Mouse (Mus musculus) lung, embryonic 15.5 days (tissue): ENCODE results near the gene Babam2. TPM values are rescaled to one million over a fixed set of nuclear protein-coding genes. Genes with fewer than 3 reads are reported as not detected.
"Not testable (repeated sequence)": the region's sequence is repeated elsewhere in the genome, so short reads cannot be mapped to it uniquely, and the experiment has no call there.

Experiments
- ATAC-seq: fragments of 200-750 bp; cut with Nextera tagmentation; 2 replicates; pipeline ENCODE4 v1.8.0; 2017; ENCODE audit warnings: moderate number of reproducible peaks, borderline replicate concordance; ENCODE audit not compliant: low FRiP score, low TSS enrichment; ENCODE audit errors: extremely low read depth
- H3K27ac ChIP-seq: fragments of 300-500 bp; sonication (generic); 2 replicates; pipeline ENCODE4 v1.5.1; 2015; ENCODE audit warnings: moderate library complexity, mild to moderate bottlenecking, inconsistent platforms
- H3K27me3 ChIP-seq: fragments of 300-500 bp; sonication (generic); 2 replicates; pipeline ENCODE4 v1.6.1; 2015; ENCODE audit warnings: inconsistent platforms
- H3K36me3 ChIP-seq: fragments of 300-500 bp; sonication (generic); 2 replicates; pipeline ENCODE4 v1.6.1; 2015; ENCODE audit warnings: inconsistent platforms
- H3K4me1 ChIP-seq: fragments of 300-500 bp; sonication (generic); 2 replicates; pipeline ENCODE4 v1.6.1; 2015; ENCODE audit warnings: inconsistent platforms
- H3K4me2 ChIP-seq: fragments of 300-500 bp; sonication (generic); 2 replicates; pipeline ENCODE4 v1.6.1; 2015; ENCODE audit warnings: inconsistent platforms, mild to moderate bottlenecking, moderate library complexity
- H3K4me3 ChIP-seq: fragments of 300-500 bp; sonication (generic); 2 replicates; pipeline ENCODE4 v1.5.1; 2015; ENCODE audit warnings: mild to moderate bottlenecking, inconsistent platforms
- H3K9ac ChIP-seq: fragments of 300-500 bp; sonication (generic); 2 replicates; pipeline ENCODE4 v1.6.1; 2015; ENCODE audit warnings: inconsistent platforms
- H3K9me3 ChIP-seq: fragments of 300-500 bp; sonication (generic); 2 replicates; pipeline ENCODE4 v1.6.1; 2016; ENCODE audit warnings: inconsistent platforms
- whole genome bisulfite sequencing: fragments of 180-500 bp; shearing (Covaris S2); methylation state at CpG from one replicate; pipeline ENCODE4 v1.1.7; 2015; 5-methylcytosine and 5-hydroxymethylcytosine counted together
- polyA plus RNA-seq: library from polyadenylated mRNA; unstranded; fragments of >200 nt; fragmentation: Nextera tagmentation; extraction: Ambion mirVana; gene quantifications from 2 replicates; pipeline ENCODE4 v1.2.1, GENCODE M21; 2015

Gene Babam2
- polyA plus RNA-seq, 1 experiment from 2014 or later: 59.9 TPM

DNA sequence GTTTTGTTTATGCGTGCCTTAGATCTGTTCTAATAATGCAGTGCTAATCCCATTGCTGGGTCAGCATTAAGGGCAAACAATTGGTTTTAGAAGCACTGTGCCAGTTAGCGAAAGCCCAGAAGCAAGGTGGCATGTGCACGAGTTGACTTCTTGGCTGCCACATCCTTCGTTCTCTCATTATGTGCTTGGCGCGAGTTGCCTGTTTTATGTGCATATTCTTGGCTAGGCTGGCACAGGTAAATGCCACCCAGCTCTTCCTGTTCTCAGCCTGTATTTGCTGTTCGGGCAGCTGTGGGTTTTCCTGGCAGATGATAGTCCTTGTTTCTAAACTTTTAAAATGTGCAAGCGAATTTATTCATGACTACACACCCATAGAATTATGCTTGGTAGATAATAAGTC is 262.4 kb downstream of the Babam2 start:
- 92% methylated on average over 8 of the region's 8 CpGs for WGBS
- Histone ChIP-seq H3K27me3 (no peaks in the 10 kb centered on the region), H3K27ac (no peak overlapping the region), H3K4me2 (no peak overlapping the region), H3K36me3 (no peaks in the 10 kb centered on the region), H3K9me3 (no peaks in the 10 kb centered on the region), H3K4me3 (no peak overlapping the region), H3K9ac (no peak overlapping the region), H3K4me1 (no peaks in the 10 kb centered on the region)
- no peak for ATAC-seq

DNA sequence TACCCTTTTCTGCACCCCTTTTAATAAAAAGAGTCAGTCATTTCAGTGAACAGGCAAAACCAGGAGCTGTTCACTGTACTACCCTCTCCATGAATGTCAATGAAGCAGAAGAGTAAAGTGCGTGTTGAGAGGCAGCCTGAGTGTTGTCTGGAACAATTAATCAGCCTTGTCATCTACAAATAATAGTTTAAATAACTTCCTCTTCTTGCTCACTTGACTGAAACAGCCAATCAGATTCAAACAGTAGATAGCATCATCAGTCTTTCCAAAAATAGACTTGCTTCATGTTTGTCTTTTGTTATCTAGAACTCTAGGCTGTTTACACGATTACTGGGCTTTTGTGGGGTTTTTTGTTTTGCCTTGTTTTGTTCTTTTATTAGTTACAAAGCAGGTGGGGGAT is 263.9 kb downstream of the Babam2 start:
- no peak overlapping the region for H3K4me3 ChIP-seq
- H3K36me3 ChIP-seq: no peaks in the 10 kb centered on the region
- no peaks in the 10 kb centered on the region for H3K9me3 ChIP-seq
- H3K4me1 ChIP-seq: no peaks in the 10 kb centered on the region
- no peak overlapping the region for H3K27ac ChIP-seq
- no peak overlapping the region for H3K4me2 ChIP-seq
- 27% methylated on average over 2 of the region's 2 CpGs for WGBS
- ATAC-seq: no peak
- H3K9ac ChIP-seq: no peak overlapping the region
- H3K27me3 ChIP-seq: no peaks in the 10 kb centered on the region

DNA sequence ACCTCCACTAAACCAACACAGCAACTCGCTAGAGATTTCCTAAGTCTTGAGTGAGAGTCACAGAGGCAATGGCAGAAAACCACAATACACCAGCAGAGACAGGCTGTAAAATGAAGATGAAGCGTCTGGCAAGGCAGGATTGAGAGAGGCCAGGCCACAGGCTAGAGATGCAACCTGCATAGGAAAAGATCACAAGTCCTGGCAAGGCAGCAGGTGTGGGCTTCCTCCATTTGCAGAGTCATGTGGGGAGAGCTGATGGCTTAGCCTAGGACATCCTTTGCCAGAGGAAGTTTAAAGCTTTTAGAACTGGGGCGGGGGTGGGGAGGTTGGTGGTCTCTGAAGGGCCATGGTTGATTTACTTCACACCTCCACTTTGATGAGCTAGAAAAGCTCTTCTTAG is 264.9 kb downstream of the Babam2 start:
- Histone ChIP-seq H3K4me3 (no peak overlapping the region), H3K9ac (no peak overlapping the region), H3K27me3 (no peaks in the 10 kb centered on the region), H3K27ac (no peak overlapping the region), H3K36me3 (no peaks in the 10 kb centered on the region), H3K4me1 (no peaks in the 10 kb centered on the region), H3K9me3 (no peaks in the 10 kb centered on the region), H3K4me2 (no peak overlapping the region)
- ATAC-seq: no peak
- 74% methylated on average over 3 of the region's 3 CpGs for WGBS

DNA sequence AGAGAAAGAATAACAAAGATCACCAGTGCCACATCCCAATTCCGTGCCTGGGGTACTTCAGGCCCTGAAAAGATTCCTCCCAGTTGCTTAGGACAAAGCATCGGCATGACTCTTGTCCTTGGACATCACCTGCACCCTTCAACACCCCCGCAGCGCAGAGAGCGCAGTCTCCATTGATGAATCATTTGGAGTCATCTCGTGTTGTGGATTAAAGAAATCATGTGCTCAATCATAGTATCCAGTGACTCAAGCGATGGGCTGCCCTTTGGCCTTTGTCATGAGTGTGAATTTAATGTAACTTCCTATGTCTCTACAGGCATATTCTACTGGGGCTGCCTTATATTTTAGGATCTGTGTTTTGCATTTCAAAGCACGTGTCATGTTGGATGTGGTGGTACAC is 265.9 kb downstream of the Babam2 start:
- no peaks in the 10 kb centered on the region for H3K27me3 ChIP-seq
- H3K36me3 ChIP-seq: no peaks in the 10 kb centered on the region
- WGBS: 67% methylated on average over 8 of the region's 8 CpGs
- no peak overlapping the region for H3K4me2 ChIP-seq
- no peak overlapping the region for H3K9ac ChIP-seq
- H3K9me3 ChIP-seq: no peaks in the 10 kb centered on the region
- H3K4me3 ChIP-seq: no peak overlapping the region
- no peak overlapping the region for H3K27ac ChIP-seq
- no peaks in the 10 kb centered on the region for H3K4me1 ChIP-seq
- no peak for ATAC-seq

DNA sequence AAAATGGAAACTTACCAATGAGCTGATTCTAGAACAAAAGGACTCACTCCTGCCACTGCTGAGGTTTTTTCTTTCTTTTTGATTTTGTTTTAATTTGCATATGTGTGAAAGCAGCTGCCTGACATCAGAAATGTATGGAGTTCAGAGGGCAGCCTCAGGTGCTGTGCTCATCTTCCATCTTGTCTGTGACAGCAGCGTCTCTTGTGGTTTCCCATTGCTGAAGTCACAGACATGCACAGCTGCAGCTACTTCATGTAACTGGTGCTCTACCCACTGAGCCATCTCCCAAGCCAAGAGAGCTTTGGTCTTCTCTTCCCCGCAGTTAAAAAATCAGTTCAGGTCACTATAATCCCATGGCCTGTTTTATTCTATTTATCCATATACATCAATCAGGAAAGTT is 266.4 kb downstream of the Babam2 start:
- Histone ChIP-seq H3K27me3 (no peaks in the 10 kb centered on the region), H3K36me3 (no peaks in the 10 kb centered on the region), H3K9ac (no peak overlapping the region), H3K4me1 (no peaks in the 10 kb centered on the region), H3K27ac (no peak overlapping the region), H3K9me3 (no peaks in the 10 kb centered on the region), H3K4me2 (no peak overlapping the region), H3K4me3 (no peak overlapping the region)
- 72% methylated on average over 2 of the region's 2 CpGs for WGBS
- ATAC-seq: no peak

DNA sequence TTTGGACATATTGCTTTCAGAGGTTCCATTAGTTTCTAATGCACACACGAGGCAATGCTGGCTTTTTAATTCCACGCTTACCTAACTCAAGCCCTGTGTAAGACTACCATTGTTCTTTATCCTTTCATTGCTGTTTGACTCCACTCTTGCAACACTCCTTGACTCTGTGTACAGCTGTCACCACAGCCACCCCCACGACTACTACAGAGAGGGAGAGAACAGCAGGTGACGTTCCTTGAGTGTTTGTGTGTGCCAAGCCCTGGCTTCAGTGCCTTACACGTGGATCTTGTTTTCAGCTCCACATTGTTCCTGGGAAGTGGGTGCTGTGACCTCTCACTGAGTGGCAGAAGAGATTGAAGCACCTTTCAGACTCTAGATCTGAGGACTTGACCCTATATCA is 269.3 kb downstream of the Babam2 start:
- 58% methylated on average over 5 of the region's 5 CpGs for WGBS
- Histone ChIP-seq H3K4me3 (no peak overlapping the region), H3K9ac (no peak overlapping the region), H3K27ac (0 out of 2 replicates have a peak overlapping the region, but pooled peaks have one; percentile 33), H3K4me1 (no peaks in the 10 kb centered on the region), H3K36me3 (no peaks in the 10 kb centered on the region), H3K9me3 (no peaks in the 10 kb centered on the region), H3K4me2 (no peak overlapping the region), H3K27me3 (no peaks in the 10 kb centered on the region)
- ATAC-seq: no peak

DNA sequence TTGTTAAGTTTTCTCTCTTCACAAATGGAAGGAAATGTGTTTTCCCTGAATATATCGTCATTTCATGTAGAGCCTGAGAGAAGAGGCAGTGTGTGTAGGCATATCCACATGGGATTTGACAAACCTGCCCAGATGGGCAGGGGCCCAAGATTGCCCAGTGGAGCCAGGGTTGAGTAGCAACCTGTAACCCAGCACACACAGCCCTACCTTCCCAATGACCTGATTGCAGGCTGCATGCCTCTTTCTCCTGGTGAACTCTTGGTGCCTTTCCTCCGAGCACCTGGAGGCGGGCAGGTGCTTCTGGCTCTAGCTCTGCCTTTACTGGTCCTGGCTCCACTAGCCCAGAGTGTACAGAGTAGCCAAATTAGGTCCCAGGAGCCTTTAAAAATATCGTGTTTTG is 270.0 kb downstream of the Babam2 start:
- ATAC-seq: no peak
- H3K9ac ChIP-seq: no peak overlapping the region
- H3K4me3 ChIP-seq: no peak overlapping the region
- H3K4me2 ChIP-seq: no peak overlapping the region
- no peaks in the 10 kb centered on the region for H3K9me3 ChIP-seq
- H3K27me3 ChIP-seq: no peaks in the 10 kb centered on the region
- H3K36me3 ChIP-seq: no peaks in the 10 kb centered on the region
- 83% methylated on average over 4 of the region's 4 CpGs for WGBS
- no peaks in the 10 kb centered on the region for H3K4me1 ChIP-seq
- H3K27ac ChIP-seq: no peak overlapping the region

DNA sequence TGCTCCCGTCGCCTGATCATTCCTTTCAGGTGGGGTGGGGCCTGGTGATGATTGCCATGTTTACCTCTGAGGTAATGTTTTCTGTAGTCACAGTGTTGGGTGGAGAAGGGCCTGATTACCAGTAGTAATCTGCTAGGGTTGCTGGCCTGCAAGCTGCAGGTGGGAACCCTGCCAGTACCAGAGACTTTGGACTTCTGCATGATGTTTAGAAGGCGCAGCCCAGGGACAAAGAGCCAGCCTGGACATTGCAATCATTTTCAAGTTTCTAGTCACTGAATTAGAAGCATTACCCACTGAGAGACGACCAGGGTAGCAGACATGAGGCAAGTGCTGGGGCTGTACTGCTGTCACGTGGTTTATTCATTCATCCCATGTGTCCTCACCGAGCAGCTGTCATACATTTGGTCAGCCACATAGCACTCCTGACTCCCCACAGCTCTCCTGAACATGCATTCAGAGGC is 270.6 kb downstream of the Babam2 start:
- Histone ChIP-seq H3K9ac (no peak overlapping the region), H3K4me3 (no peak overlapping the region), H3K27me3 (no peaks in the 10 kb centered on the region), H3K4me1 (no peaks in the 10 kb centered on the region), H3K9me3 (no peaks in the 10 kb centered on the region), H3K36me3 (no peaks in the 10 kb centered on the region), H3K27ac (no peak overlapping the region), H3K4me2 (no peak overlapping the region)
- 63% methylated on average over 6 of the region's 6 CpGs for WGBS
- ATAC-seq: no peak

DNA sequence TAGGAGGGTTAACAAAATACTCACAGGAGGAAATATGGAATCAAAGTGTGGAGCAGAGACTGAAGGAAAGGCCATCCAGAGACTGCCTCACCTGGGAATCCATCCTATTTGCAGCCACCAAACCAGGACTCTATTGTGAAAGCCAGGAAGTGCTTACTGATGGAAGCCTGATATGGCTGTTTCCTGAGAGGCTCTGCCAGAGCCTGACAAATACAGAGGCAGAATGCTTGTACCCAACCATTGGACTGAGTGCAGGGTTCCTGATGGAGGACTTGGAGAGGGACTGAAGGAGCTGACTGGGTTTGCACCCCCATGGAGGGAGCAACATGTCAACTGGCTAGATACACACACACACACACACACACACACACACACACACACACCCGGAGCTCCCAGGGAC is 274.9 kb downstream of the Babam2 start:
- not testable (repeated sequence) for H3K27ac ChIP-seq, ATAC-seq, H3K36me3 ChIP-seq, H3K4me2 ChIP-seq, H3K9ac ChIP-seq, H3K27me3 ChIP-seq, H3K4me3 ChIP-seq, H3K9me3 ChIP-seq, H3K4me1 ChIP-seq
- WGBS: 75% methylated on average over 1 of the region's 1 CpGs

DNA sequence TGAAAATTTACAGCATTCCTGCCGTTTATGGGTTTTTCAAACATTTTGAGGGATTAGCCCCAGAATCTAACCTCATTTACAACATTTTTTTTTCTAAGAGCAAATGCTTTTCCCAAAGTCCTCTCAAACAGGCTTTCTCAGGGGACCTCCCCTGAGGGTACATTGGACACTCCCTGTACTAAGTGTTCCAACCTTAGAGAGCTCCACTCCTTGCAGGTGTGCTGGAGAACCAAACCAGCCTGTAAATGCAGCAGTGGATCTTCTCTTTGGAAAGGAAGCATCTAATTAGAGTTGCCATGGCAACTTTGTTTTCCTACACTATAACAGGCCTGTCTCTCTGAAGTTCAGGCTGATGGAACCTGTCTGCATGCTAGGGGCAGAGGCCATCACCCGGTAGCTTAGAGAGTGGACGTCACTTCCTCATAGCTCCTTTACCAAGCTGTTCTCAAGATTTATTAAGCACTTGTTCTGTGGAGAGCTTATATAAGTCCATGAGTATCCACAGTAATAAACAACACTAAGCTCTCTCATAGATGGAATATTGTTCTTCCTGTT is 277.2 kb downstream of the Babam2 start:
- Histone ChIP-seq H3K4me2 (no peak overlapping the region), H3K4me1 (no peaks in the 10 kb centered on the region), H3K9ac (no peak overlapping the region), H3K9me3 (no peaks in the 10 kb centered on the region), H3K4me3 (no peak overlapping the region), H3K27me3 (no peaks in the 10 kb centered on the region), H3K36me3 (no peaks in the 10 kb centered on the region), H3K27ac (no peak overlapping the region)
- ATAC-seq: no peak
- 50% methylated on average over 3 of the region's 3 CpGs for WGBS

DNA sequence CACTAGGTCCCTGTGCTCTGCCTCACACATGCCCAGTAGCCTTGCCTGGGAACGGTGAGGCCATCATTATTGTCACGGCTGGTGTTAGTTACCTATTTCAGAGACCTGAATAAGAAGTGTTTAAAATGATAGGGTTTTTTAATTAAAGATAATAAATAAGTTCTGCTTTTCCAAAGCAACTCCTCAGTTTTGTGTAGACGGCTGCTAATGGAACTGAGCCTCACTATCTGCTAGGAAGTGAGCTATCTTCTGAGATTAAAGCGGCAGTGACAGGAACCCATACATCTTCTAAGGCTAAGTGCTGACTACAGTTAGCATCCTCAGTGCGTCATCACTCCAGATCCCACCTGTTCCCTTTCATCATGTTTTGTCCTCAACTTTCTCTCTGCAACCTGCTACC is 284.6 kb downstream of the Babam2 start:
- Histone ChIP-seq H3K4me1 (no peaks in the 10 kb centered on the region), H3K4me2 (no peak overlapping the region), H3K4me3 (no peak overlapping the region), H3K9me3 (no peaks in the 10 kb centered on the region), H3K36me3 (no peaks in the 10 kb centered on the region), H3K27me3 (no peaks in the 10 kb centered on the region), H3K9ac (no peak overlapping the region), H3K27ac (no peak overlapping the region)
- WGBS: 56% methylated on average over 5 of the region's 5 CpGs
- ATAC-seq: no peak

DNA sequence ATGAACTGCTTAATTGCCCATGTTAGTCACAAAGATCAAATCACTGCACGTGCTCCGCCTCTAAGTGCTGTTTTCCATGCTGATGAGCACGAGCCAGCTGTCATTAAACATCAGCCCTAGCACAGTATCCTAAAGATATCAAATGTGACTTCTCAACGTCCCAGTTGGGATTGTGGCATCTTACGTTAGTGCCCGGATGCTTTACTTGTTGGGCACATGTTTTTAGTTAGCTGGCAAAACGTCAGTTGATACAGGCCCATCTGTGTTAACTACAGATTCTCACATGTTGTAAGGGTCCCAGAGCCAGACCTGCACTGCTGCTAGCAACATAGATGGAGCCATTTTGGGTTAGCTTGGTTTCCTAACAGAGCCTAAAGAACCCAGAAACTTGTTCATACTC is 285.7 kb downstream of the Babam2 start:
- 82% methylated on average over 7 of the region's 7 CpGs for WGBS
- Histone ChIP-seq H3K4me3 (no peak overlapping the region), H3K27ac (no peak overlapping the region), H3K9me3 (no peaks in the 10 kb centered on the region), H3K9ac (no peak overlapping the region), H3K4me2 (no peak overlapping the region), H3K4me1 (no peaks in the 10 kb centered on the region), H3K27me3 (no peaks in the 10 kb centered on the region), H3K36me3 (no peaks in the 10 kb centered on the region)
- ATAC-seq: no peak

DNA sequence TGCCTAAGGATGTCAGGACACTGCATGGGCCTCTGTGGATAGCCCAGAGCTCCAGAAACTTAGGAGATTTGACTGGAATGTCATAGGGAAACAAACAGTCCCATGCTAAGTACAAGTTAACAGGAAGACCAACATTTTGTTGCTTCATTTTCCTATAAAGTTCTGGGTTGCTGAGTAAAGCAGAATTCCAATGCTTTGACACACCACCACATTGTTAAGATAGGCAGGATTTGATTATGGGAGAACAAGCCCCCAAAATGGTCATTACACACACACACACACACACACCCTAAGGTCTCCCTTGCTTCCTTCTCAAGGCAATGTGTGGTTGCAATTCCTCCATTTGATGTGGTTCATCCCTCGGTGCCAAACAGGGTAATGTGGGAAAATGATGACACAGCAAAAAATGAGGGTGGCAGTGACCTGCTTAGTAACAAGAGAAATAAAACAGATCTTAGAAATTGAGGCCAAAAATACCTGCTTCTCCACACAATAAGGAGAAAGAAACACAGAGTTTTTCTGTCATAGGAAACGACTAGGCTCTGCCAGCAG is 286.4 kb downstream of the Babam2 start:
- H3K4me1 ChIP-seq: no peaks in the 10 kb centered on the region
- H3K9me3 ChIP-seq: no peaks in the 10 kb centered on the region
- H3K9ac ChIP-seq: no peak overlapping the region
- no peak for ATAC-seq
- no peak overlapping the region for H3K4me2 ChIP-seq
- H3K27me3 ChIP-seq: no peaks in the 10 kb centered on the region
- no peak overlapping the region for H3K27ac ChIP-seq
- no peak overlapping the region for H3K4me3 ChIP-seq
- H3K36me3 ChIP-seq: no peaks in the 10 kb centered on the region
- WGBS: 69% methylated on average over 2 of the region's 2 CpGs
